1 mouse cellular context compared by ENCODE assay signal in the genomic region with DNA sequence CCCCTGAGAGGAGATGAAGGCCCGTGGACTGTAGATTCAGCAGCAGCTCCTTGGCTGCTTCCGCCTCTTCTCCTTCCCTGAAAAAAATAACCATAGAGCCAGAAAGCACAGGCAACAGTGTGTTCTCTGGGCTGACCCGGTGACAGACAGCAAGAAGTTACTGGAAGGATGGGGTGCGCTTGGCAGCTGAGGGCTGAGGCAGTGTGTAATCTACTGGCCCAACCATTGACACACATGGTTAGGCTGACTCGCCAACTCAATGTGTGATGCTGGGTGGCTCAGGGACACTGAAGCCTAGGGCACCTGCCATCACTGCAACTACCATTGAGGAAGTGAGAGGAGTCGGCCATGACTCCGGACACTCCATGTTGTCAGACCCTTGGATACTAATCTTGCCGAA.
TF ChIP-seq lines count a peak whose summit lies in the region.

No protein-coding gene starts in this region.

TF ChIP-seq in MEL, 35 proteins besides CTCF, POLR2A, EP300 and RAD21:
- no peak for TF ChIP-seq RCOR1 (IDR thresholded peaks at IDR 0.05; ENCODE audit: low read depth, low read length)
